Mouse (Mus musculus) induced T-regulatory cell, adult 2 months (primary cell): ENCODE data around the gene March10.

Experiments
- DNase-seq: peaks from one replicate; pipeline ENCODE4 v3.0.0-alpha.2; 2012; ENCODE audit warnings: low read depth

March10 gene

DNA sequence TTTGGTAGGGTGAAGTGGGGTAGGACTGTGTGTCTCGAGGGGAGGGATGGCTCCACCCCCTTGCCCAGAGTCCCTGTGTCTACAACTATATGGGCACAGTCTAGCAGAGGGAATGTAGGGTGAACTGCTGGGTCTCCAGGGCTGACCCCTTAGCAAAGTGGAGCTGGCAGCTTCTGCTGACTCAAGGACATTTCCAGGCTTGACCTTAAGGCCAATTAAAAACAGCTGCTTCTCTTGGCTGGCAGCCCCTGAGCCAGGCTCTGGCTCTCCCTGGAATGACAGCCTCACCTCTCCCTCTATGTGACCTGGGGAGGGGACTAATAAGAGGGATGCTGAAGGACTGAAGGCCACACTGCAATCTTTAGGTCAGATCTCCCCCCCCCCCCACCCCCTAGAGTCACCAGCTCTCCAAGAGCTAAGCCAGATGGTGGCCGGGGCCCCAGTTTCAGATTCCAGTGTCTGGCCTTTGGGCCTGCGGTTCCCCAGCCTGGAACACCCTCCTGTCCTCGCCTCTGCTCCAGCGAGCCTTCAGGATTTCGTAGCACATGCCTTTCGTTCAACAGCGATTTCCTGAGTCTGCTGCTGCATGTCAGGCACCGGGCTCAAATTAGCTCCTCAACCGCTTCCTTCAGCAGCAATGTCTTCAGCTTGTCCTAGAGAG, 143.4 kb downstream of the March10 start:
- DNase-seq, result no peak

DNA sequence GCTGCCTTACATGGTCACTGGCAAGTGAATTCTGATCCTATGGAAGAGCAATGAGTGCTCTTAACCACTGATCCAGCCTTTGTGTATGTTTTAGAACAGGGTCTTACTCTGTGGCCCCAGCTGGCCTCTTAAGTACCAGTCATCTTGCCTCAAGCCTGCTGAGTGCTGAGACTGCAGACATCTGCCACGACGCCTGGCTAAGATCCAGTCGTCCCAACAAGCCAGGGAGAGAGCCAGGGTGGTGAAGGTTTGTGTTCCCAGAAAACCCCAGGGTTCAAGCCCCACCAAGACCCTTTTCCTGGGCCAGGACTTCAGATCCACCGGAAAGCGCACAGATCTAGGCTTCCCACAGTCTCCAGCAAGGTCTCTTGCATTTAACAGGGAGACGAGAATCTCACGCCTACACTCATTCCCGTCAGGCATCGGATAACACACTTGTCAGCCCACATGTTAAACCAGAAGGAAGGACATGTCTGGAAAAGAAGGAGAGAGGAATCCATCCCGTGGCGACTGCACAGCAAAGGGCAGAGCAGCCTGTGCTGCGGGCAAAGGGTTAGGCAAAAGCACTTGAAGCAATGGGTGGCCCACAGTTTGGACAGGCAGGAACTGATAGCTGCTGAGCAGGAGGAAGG, 144.1 kb downstream of the March10 start:
- no peak for DNase-seq

- DNase-seq, result no peak
Observed at GRCm38 (mm10) chr11:105311291-105311975, 145.1 kb downstream of the March10 start.
